Mouse (Mus musculus) bone marrow, adult 2 months (tissue): ENCODE data around the gene Guca1a.

Experiments used
- CTCF ChIP-seq: fragments of 200-500 bp; IDR thresholded peaks from 2 replicates; pipeline ENCODE4 v1.5.1; 2011; ENCODE audit warnings: low read length, control low read depth; ENCODE audit not compliant: control insufficient read depth, insufficient read depth
- POLR2A ChIP-seq: fragments of 200-500 bp; IDR thresholded peaks from 2 replicates; pipeline ENCODE4 v1.6.1; 2011; ENCODE audit warnings: low read depth, mild to moderate bottlenecking, control low read depth, low read length, borderline replicate concordance; ENCODE audit not compliant: control insufficient read depth

GRCm38 (mm10) chr17:47449432-47449831 is 49.0 kb upstream of the Guca1a start:
- TF ChIP-seq CTCF: no peak
- TF ChIP-seq POLR2A: no peak
